Mouse (Mus musculus) small intestine, adult 2 months (tissue): ENCODE results near the gene Gpr183. TPM values are rescaled to one million over a fixed set of nuclear protein-coding genes. Genes with fewer than 3 reads are reported as not detected.

ENCODE experiments used
- H3K27ac ChIP-seq: fragments of 200-500 bp; 2 replicates; pipeline ENCODE4 v1.5.1; 2012; ENCODE audit warnings: low read depth, low read length, control low read depth, inconsistent platforms; ENCODE audit not compliant: insufficient read depth
- H3K27me3 ChIP-seq: fragments of 200-500 bp; 2 replicates; pipeline ENCODE4 v1.6.1; 2012; ENCODE audit warnings: mild to moderate bottlenecking, moderate library complexity, low read length, inconsistent platforms; ENCODE audit not compliant: control insufficient read depth, insufficient read depth
- H3K36me3 ChIP-seq: fragments of 200-500 bp; 2 replicates; pipeline ENCODE4 v1.6.1; 2012; ENCODE audit warnings: mild to moderate bottlenecking, low read length, control low read depth, inconsistent platforms; ENCODE audit not compliant: control insufficient read depth, insufficient read depth
- H3K4me1 ChIP-seq: fragments of 200-500 bp; 2 replicates; pipeline ENCODE4 v1.6.1; 2012; ENCODE audit warnings: low read length, inconsistent platforms, mixed read lengths; ENCODE audit not compliant: control insufficient read depth, insufficient read depth, insufficient read length
- H3K4me3 ChIP-seq: fragments of 200-500 bp; 2 replicates; pipeline ENCODE4 v1.5.1; 2012; ENCODE audit warnings: low read depth, mild to moderate bottlenecking, control low read depth, inconsistent platforms, low read length, moderate library complexity
- CTCF ChIP-seq: fragments of 200-500 bp; IDR thresholded peaks from 2 replicates; pipeline ENCODE4 v1.5.1; 2012; ENCODE audit warnings: low read depth, mild to moderate bottlenecking, control low read depth, inconsistent platforms, low read length, moderate library complexity, mixed read lengths; ENCODE audit not compliant: insufficient replicate concordance, insufficient read length; ENCODE audit errors: extremely low read depth
- POLR2A ChIP-seq: fragments of 200-500 bp; IDR thresholded peaks from 2 replicates; pipeline ENCODE4 v1.6.1; 2012; ENCODE audit warnings: low read depth, mild to moderate bottlenecking, control low read depth, inconsistent platforms, low read length, moderate library complexity
- WGBS: fragments of 180-500 bp; shearing (Covaris S2); methylation state at CpG from one replicate; pipeline ENCODE4 v1.1.7; 2018; 5-methylcytosine and 5-hydroxymethylcytosine counted together
- polyA plus RNA-seq: library from polyadenylated mRNA; depleted of rRNA; stranded (reverse); fragments of >200 nt; gene quantifications from 2 replicates; pipeline ENCODE4 v1.2.3, GENCODE M21; 2012

Gpr183 gene
- polyA plus RNA-seq, 1 experiment = 1.8 TPM

DNA sequence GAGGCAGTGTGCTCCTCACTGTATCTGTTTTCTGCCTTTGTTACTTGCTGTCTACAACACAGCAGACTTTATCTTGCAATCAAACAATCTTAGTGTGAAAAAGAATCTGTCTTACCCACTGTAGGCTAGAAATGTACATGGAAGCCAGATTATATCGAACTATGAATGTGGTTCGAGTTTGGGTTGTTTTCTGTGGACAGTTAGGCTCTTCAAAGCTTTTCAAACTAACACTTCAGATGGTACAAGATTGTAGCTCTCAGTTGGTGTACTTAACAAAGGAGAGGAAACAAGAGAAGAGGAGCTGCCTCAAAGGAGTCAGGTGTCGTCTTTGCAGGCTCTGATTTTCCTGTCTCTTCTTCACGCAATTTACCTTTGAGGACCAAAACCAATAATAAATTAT is 22.7 kb upstream of the Gpr183 start:
- Histone ChIP-seq H3K4me3 (no peak overlapping the region), H3K36me3 (peaks cover 3% of the 10 kb centered on the region; the same call in 1 of the 2 replicates), H3K4me1 (peaks cover 15% of the 10 kb centered on the region), H3K27ac (no peak overlapping the region), H3K27me3 (no peaks in the 10 kb centered on the region)
- TF ChIP-seq CTCF (no peak), POLR2A (no peak)
- WGBS = 89% methylated on average over 4 of the region's 4 CpGs

- TF ChIP-seq CTCF (no peak), POLR2A (no peak)
- Histone ChIP-seq H3K4me3 (no peak overlapping the region), H3K4me1 (peaks cover 11% of the 10 kb centered on the region), H3K36me3 (peaks cover 3% of the 10 kb centered on the region; the same call in 1 of the 2 replicates), H3K27ac (no peak overlapping the region), H3K27me3 (no peaks in the 10 kb centered on the region)
- WGBS = 85% methylated on average over 1 of the region's 1 CpGs
Observed at GRCm38 (mm10) chr14:121987287-121987686, 22.3 kb upstream of the Gpr183 start.

GRCm38 (mm10) chr14:121986028-121986427 is 21.0 kb upstream of the Gpr183 start:
- peaks cover 2% of the 10 kb centered on the region; the same call in 1 of the 2 replicates for H3K36me3 ChIP-seq
- H3K27ac ChIP-seq = peak overlapping the region; percentile 13; the same call in 1 of the 2 replicates
- no peak overlapping the region for H3K4me3 ChIP-seq
- peaks cover 13% of the 10 kb centered on the region for H3K4me1 ChIP-seq
- TF ChIP-seq POLR2A (no peak), CTCF (no peak)
- WGBS = 85% methylated on average over 6 of the region's 6 CpGs
- no peaks in the 10 kb centered on the region for H3K27me3 ChIP-seq

GRCm38 (mm10) chr14:121985477-121985876 is 20.5 kb upstream of the Gpr183 start:
- 75% methylated on average over 3 of the region's 3 CpGs for WGBS
- Histone ChIP-seq H3K27ac (no peak overlapping the region), H3K27me3 (no peaks in the 10 kb centered on the region), H3K4me3 (no peak overlapping the region), H3K4me1 (peaks cover 13% of the 10 kb centered on the region), H3K36me3 (peaks cover 2% of the 10 kb centered on the region; the same call in 1 of the 2 replicates)
- no peak for TF ChIP-seq CTCF
- no peak for TF ChIP-seq POLR2A

DNA sequence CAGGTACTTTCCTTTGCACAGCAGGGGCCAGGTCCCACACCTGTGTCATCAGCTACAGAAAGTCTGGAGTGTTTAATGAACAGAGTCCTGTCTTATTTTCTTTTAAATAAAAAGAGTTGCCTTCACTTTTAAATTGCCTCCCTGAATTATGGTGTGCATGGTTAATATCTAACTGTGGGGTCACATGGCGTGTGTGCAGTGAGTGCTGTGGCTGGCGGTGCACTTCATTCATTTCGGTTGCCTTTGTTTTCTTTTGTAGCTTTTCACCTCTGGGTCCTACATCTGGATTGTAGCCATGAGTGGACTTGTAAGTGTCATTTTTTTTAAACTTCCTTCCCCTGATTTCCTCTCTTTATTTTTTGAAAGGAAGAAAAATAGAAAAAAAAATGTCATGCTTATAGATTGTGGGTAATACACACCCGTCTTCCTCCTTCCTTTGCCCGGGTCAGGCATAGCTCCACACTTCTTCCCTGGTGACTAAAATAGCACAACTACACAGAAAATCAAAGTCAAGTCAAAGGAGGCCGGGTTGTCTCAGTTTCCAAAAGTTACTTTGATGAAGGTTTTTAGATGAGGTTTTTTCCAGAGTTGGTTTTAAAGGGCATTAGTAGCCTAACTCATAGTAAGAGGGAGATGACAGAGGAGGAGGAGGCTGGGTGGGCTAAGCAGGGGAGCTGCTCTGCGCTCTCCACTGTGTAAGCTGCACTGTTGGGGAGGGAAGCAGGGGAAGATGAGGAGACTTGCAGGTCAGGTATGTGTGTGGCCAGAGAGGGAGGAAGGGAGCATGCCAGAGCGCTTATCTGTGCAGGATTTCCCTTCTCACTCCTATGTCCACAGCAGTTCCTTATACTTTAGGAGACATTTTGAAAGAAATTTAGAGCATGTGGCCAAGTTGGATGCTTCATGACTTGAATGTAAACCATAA is 18.3 kb upstream of the Gpr183 start:
- Histone ChIP-seq H3K4me3 (no peak overlapping the region), H3K4me1 (peaks cover 9% of the 10 kb centered on the region), H3K36me3 (peaks cover 2% of the 10 kb centered on the region; the same call in 1 of the 2 replicates), H3K27me3 (no peaks in the 10 kb centered on the region), H3K27ac (no peak overlapping the region)
- no peak for TF ChIP-seq POLR2A
- no peak for TF ChIP-seq CTCF
- 38% methylated on average over 8 of the region's 8 CpGs for WGBS

DNA sequence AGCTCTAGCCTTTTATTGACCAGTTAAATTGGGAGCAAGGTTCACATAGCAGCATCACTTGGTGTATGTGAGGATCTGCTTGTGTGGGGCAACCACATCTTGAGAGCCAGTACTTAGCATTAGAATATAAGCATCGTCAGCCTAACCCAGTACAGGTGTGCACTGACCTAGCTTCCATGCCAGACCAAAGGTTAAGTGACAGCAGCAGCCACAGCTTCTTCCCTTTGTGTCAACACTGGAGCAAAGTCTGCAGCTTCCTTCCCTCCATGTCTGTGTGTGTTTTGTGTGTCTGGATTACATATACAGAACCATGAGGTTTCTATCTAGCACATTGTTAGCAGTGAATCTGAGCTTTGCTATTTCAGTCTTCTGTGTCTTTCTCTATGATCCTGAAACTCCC is 16.5 kb upstream of the Gpr183 start:
- H3K27ac ChIP-seq = no peak overlapping the region
- peaks cover 9% of the 10 kb centered on the region for H3K4me1 ChIP-seq
- no peaks in the 10 kb centered on the region for H3K36me3 ChIP-seq
- no peaks in the 10 kb centered on the region for H3K27me3 ChIP-seq
- H3K4me3 ChIP-seq = no peak overlapping the region
- 30% methylated on average over 1 of the region's 1 CpGs for WGBS
- TF ChIP-seq POLR2A (no peak), CTCF (no peak)

DNA sequence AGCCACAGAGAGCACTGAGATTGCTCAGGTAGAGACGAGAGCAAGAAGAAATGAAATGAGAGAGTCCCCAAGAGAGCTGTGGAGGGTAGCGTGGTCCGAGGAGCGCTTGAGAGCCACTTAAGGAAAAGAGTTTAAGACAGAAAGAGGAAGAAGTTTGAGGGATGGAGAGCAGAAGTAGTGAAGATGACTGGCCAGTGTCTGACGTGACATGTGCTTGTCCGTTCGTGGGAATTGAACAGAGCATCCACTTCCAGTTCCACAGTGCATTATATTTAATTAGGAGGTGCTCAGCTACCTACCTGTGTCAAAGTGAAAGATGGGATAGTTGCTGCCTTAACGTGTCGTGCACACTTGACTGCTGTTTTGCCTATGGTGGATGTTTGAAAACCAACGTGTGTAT is 8.1 kb upstream of the Gpr183 start:
- TF ChIP-seq CTCF = no peak
- no peak for TF ChIP-seq POLR2A
- Histone ChIP-seq H3K36me3 (peaks cover 5% of the 10 kb centered on the region; the same call in 1 of the 2 replicates), H3K4me1 (no peaks in the 10 kb centered on the region), H3K27me3 (no peaks in the 10 kb centered on the region), H3K27ac (no peak overlapping the region), H3K4me3 (no peak overlapping the region)
- WGBS = 88% methylated on average over 10 of the region's 10 CpGs
